Mouse (Mus musculus) liver, embryonic 15.5 days (tissue): ENCODE data around the gene Cops7b. TPM values are rescaled to one million over a fixed set of nuclear protein-coding genes. Genes with fewer than 3 reads are reported as not detected.

Experiments used
- microRNA-seq: library from miRNA; unstranded; fragments of <30 nt; microRNA quantifications from one replicate; pipeline ENCODE4, GENCODE M21; 2016
- polyA plus RNA-seq: library from polyadenylated mRNA; unstranded; fragments of >200 nt; fragmentation: Nextera tagmentation; extraction: Ambion mirVana; gene quantifications from 2 replicates; pipeline ENCODE4 v1.2.1, GENCODE M21; 2015

Cops7b gene
- polyA plus RNA-seq, 1 experiment from 2014 or later = 13.1 TPM

Small RNA genes lying within 50 kb of the gene (microRNA-seq; reads per million reads assigned to microRNA genes)
- not detected for gene Gm22955

Other genes starting within 250 kb of the Cops7b start
- 175 and 198 TPM in 2 replicates for gene Ncl, start 223.5 kb upstream of the Cops7b start, polyA plus RNA-seq
- not detected in 2 replicates for gene Nmur1, start 156.7 kb upstream of the Cops7b start, polyA plus RNA-seq
- gene Tex44, start 156.6 kb upstream of the Cops7b start, polyA plus RNA-seq = not detected in 2 replicates
- 634 and 778 TPM in 2 replicates for gene Ptma, start 56.2 kb upstream of the Cops7b start, polyA plus RNA-seq
- gene Pde6d, start 275 bp upstream of the Cops7b start, polyA plus RNA-seq = 24.7 and 29.0 TPM in 2 replicates
- gene Nppc, start 87.7 kb downstream of the Cops7b start, polyA plus RNA-seq = not detected in 2 replicates
- gene Dis3l2, start 120.9 kb downstream of the Cops7b start, polyA plus RNA-seq = 8.5 and 10.0 TPM in 2 replicates